8 mouse cellular contexts compared by ENCODE assay signal in the genomic region with DNA sequence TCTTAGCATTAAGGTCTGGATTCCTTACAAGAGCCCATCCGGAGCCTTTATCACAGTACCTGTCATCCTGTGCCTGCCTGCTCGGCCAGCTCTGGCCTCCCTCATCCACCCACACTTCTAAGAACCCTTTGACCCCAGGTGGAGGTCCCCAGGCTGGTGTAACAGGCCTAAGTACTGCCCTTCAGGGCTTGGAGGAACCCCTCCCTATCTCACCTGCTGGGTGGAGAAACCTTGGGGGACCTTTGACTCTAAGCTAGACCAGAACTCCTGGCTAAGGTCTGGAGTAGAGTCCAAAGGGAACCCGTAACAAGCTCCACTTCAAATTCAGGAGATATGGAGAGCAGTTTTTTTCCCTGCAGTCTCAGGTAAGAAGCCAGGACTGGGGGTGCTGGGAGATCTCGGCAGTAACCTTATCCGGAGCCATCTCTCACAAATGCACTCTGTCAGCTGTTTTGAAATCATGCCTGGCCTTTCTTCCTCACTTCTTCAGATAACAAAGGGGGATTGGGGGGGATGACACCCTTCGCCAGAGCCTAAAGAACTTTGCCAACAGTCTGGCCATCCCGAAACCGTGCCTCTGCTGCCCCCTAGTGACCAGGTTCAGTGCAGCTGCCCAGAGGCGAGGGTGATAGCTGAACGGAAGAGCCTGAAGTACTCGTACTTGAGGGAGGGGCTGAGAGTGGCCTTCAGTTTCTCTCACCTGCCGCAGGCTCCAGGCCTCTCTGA. TPM values are rescaled to one million over a fixed set of nuclear protein-coding genes. Genes with fewer than 3 reads are reported as not detected.
DNase-seq lines count a peak whose midpoint lies in the region; ATAC-seq lines count a peak whose summit lies in the region.

No protein-coding gene starts in this region.

- DNase-seq in forebrain, embryonic 14.5 days (ENCODE audit: low spot score) = peak; percentile 79
- peak; percentile 83 for DNase-seq in R1 (ENCODE audit: low read depth, low spot score)
- peak; percentile 86 to 87 for DNase-seq in cerebellum, postnatal 36 days
- peak; percentile 78 for DNase-seq in heart, adult 8-10 months (ENCODE audit: low spot score)
- DNase-seq in layer of hippocampus, postnatal 10 days (ENCODE audit: low spot score in 2 of 2) = peak; percentile 92 to 93
- DNase-seq in spleen, postnatal 14 days (ENCODE audit: low spot score in 2 of 2) = peak; percentile 71 to 85

- H3K9ac ChIP-seq in forebrain, embryonic 14.5 days (ENCODE audit: low read length) = no peak overlapping the region
- H3K9ac ChIP-seq in forebrain, embryonic 12.5 days = no peak overlapping the region

- no peak for ATAC-seq in forebrain, embryonic 14.5 days
- no peak for ATAC-seq in forebrain, embryonic 12.5 days (ENCODE audit: low FRiP score)
- peak; percentile 66 for ATAC-seq in megakaryocyte progenitor cell, adult 5-6 weeks (replicated peaks; ENCODE audit: poor library complexity)

- WGBS in forebrain, embryonic 14.5 days = 19% methylated on average over 12 of the region's 12 CpGs
- WGBS in forebrain, embryonic 12.5 days = 20% methylated on average over 12 of the region's 12 CpGs

- H3K4me3 ChIP-seq in forebrain, embryonic 14.5 days (ENCODE audit: low read depth, low read length) = no peak overlapping the region
- no peak overlapping the region for H3K4me3 ChIP-seq in forebrain, embryonic 12.5 days (replicated peaks)

- H3K27ac ChIP-seq in forebrain, embryonic 14.5 days (ENCODE audit: low read depth, low read length) = no peak overlapping the region
- no peak overlapping the region for H3K27ac ChIP-seq in forebrain, embryonic 12.5 days

- peaks cover 12% of the 10 kb centered on the region for H3K4me1 ChIP-seq in forebrain, embryonic 14.5 days (ENCODE audit: control insufficient read depth, insufficient read depth, low read length)
- H3K4me1 ChIP-seq in forebrain, embryonic 12.5 days = peaks cover 21% of the 10 kb centered on the region

- no peaks in the 10 kb centered on the region for H3K27me3 ChIP-seq in forebrain, embryonic 14.5 days (replicated peaks; ENCODE audit: control insufficient read depth, insufficient read depth, low read length)
- no peaks in the 10 kb centered on the region for H3K27me3 ChIP-seq in forebrain, embryonic 12.5 days

- H3K4me2 ChIP-seq in forebrain, embryonic 14.5 days (ENCODE audit: low read length) = no peak overlapping the region
- H3K4me2 ChIP-seq in forebrain, embryonic 12.5 days = no peak overlapping the region

- H3K36me3 ChIP-seq in forebrain, embryonic 14.5 days (ENCODE audit: control insufficient read depth, insufficient read depth, low read length) = 0 out of 2 replicates have a peak, but pooled peaks cover 9% of the 10 kb centered on the region
- H3K36me3 ChIP-seq in forebrain, embryonic 12.5 days (replicated peaks) = no peaks in the 10 kb centered on the region

- H3K9me3 ChIP-seq in forebrain, embryonic 14.5 days (replicated peaks; ENCODE audit: control insufficient read depth, low read length) = no peaks in the 10 kb centered on the region
- no peaks in the 10 kb centered on the region for H3K9me3 ChIP-seq in forebrain, embryonic 12.5 days

RNA-seq across cellular contexts. Expression of a gene that starts 5.2 kb away (rescaled TPM):
- polyA plus RNA-seq in forebrain, embryonic 14.5 days (2014; fragmentation: Nextera tagmentation; extraction: Ambion mirVana) = 6.3 and 8.5 TPM in 2 replicates
- polyA plus RNA-seq in forebrain, embryonic 12.5 days (2016; fragmentation: Nextera tagmentation; extraction: Ambion mirVana) = 7.9 and 8.4 TPM in 2 replicates
- total RNA-seq in heart, adult 8-10 months (2022) = 10 to 100 TPM in 1 of 4 experiments, 1 to 10 TPM in 3; 8.7 to 10.9 (median 9.1) TPM
- 10 to 100 TPM; 15.1 to 20.2 TPM for total RNA-seq in layer of hippocampus, postnatal 10 days (2021)
- 7.8 and 8.3 TPM in 2 replicates for total RNA-seq in megakaryocyte progenitor cell, adult 5-6 weeks (2015)
- 2.4 and 8.2 TPM in 2 replicates for total RNA-seq in megakaryocyte progenitor cell, adult 5-6 weeks (2017)

RNA-seq across cellular contexts. Expression of a gene that starts 5.6 kb away (rescaled TPM):
- polyA plus RNA-seq in forebrain, embryonic 14.5 days (2014; fragmentation: Nextera tagmentation; extraction: Ambion mirVana) = 19.5 and 20.4 TPM in 2 replicates
- polyA plus RNA-seq in forebrain, embryonic 12.5 days (2016; fragmentation: Nextera tagmentation; extraction: Ambion mirVana) = 16.0 and 16.6 TPM in 2 replicates
- total RNA-seq in heart, adult 8-10 months (2022) = 10 to 100 TPM; 25.0 to 34.9 (median 25.9) TPM
- total RNA-seq in layer of hippocampus, postnatal 10 days (2021) = 10 to 100 TPM; 15.8 to 17.6 TPM
- total RNA-seq in megakaryocyte progenitor cell, adult 5-6 weeks (2015) = 17.4 and 17.8 TPM in 2 replicates
- total RNA-seq in megakaryocyte progenitor cell, adult 5-6 weeks (2017) = 20.2 and 25.5 TPM in 2 replicates

RNA-seq across cellular contexts. Expression of a gene that starts 18.9 kb away (rescaled TPM):
- 39.4 and 48.4 TPM in 2 replicates for polyA plus RNA-seq in forebrain, embryonic 14.5 days (2014; fragmentation: Nextera tagmentation; extraction: Ambion mirVana)
- polyA plus RNA-seq in forebrain, embryonic 12.5 days (2016; fragmentation: Nextera tagmentation; extraction: Ambion mirVana) = 31.3 and 32.2 TPM in 2 replicates
- 1 to 10 TPM; 7.3 to 8.5 (median 8.5) TPM for total RNA-seq in heart, adult 8-10 months (2022)
- 10 to 100 TPM; 70.4 to 78.0 TPM for total RNA-seq in layer of hippocampus, postnatal 10 days (2021)
- 51.4 TPM in 2 replicates for total RNA-seq in megakaryocyte progenitor cell, adult 5-6 weeks (2015)
- 44.7 and 49.4 TPM in 2 replicates for total RNA-seq in megakaryocyte progenitor cell, adult 5-6 weeks (2017)

RNA-seq across cellular contexts. Expression of a gene that starts 48.3 kb away (rescaled TPM):
- not detected in 2 replicates for polyA plus RNA-seq in forebrain, embryonic 14.5 days (2014; fragmentation: Nextera tagmentation; extraction: Ambion mirVana)
- 0.19 TPM in 1 of 2 replicates, not detected in the other for polyA plus RNA-seq in forebrain, embryonic 12.5 days (2016; fragmentation: Nextera tagmentation; extraction: Ambion mirVana)
- under 1 TPM in 3 of 4 experiments, not detected in 1; 0.13 to 0.89 (median 0.22) TPM for total RNA-seq in heart, adult 8-10 months (2022)
- total RNA-seq in layer of hippocampus, postnatal 10 days (2021) = under 1 TPM; 0.27 to 0.50 TPM
- 2.1 and 2.3 TPM in 2 replicates for total RNA-seq in megakaryocyte progenitor cell, adult 5-6 weeks (2015)
- total RNA-seq in megakaryocyte progenitor cell, adult 5-6 weeks (2017) = 1.6 and 1.8 TPM in 2 replicates

Comparison
In these comparisons a context has a peak if more than half of its experiments do, and no peak if none do; other contexts are left out.
1. RNA of a gene that starts 18.9 kb away (total RNA-seq): 70.4 to 78.0 TPM in layer of hippocampus, postnatal 10 days and 44.7 to 51.4 TPM in megakaryocyte progenitor cell, adult 5-6 weeks; 7.3 to 8.5 TPM in heart, adult 8-10 months; every median in the first group is over 4 times any median in the second.
2. Peak in every context shown above with its lines, with median percentiles within 50 percentile points of each other: DNase-seq.